Mouse (Mus musculus) CH12.LX (cell line): ENCODE measurements around the gene Nup62. TPM values are rescaled to one million over a fixed set of nuclear protein-coding genes. Genes with fewer than 3 reads are reported as not detected.

Experiments used
- DNase-seq: peaks from one replicate; pipeline ENCODE4 v3.0.0-alpha.2; 2013; ENCODE audit errors: extremely low read depth
- H3K27ac ChIP-seq: 2 replicates; pipeline ENCODE4 v1.5.1; 2012; ENCODE audit warnings: low read depth, mild to moderate bottlenecking, control low read depth, moderate library complexity; ENCODE audit not compliant: insufficient read depth
- H3K27me3 ChIP-seq: replicated peaks from 2 replicates; pipeline ENCODE3; 2012; ENCODE audit warnings: inconsistent platforms
- H3K36me3 ChIP-seq, 2 experiments: replicated peaks in 1 of 2; 2 replicates each; pipeline versions ENCODE3 to v1.6.1; 2012; ENCODE audit warnings: inconsistent platforms in 1 of 2, low read length in 1 of 2, mild to moderate bottlenecking in 1 of 2, mixed read lengths in 1 of 2, moderate library complexity in 1 of 2; ENCODE audit not compliant: control insufficient read depth in 1 of 2, insufficient read depth in 1 of 2
- H3K4me1 ChIP-seq, 2 experiments: 2 replicates each; pipeline ENCODE4 v1.6.1; 2012; ENCODE audit warnings: inconsistent platforms in 1 of 2, moderate library complexity in 1 of 2; ENCODE audit not compliant: insufficient read depth in 2 of 2, control insufficient read depth in 1 of 2
- H3K4me2 ChIP-seq: 2 replicates; pipeline ENCODE4 v1.6.1; 2012; ENCODE audit warnings: low read depth, mild to moderate bottlenecking, control low read depth; ENCODE audit not compliant: poor library complexity, insufficient read depth, severe bottlenecking
- H3K4me3 ChIP-seq, 3 experiments: fragments of 150-350 bp in 1 of 3; sonication (generic) in 1 of 3; replicated peaks in 1 of 3; 2 replicates each; pipeline versions ENCODE3 to v1.5.1; 2011 to 2012; ENCODE audit warnings: low read depth in 2 of 3, low read length in 2 of 3, mild to moderate bottlenecking in 2 of 3, moderate library complexity in 2 of 3, control low read depth in 1 of 3, improper control_type of control experiment in 1 of 3, inconsistent platforms in 1 of 3, mixed read lengths in 1 of 3; ENCODE audit not compliant: poor library complexity in 1 of 3
- H3K79me2 ChIP-seq: replicated peaks from 2 replicates; pipeline ENCODE4 v1.6.1; 2012; ENCODE audit warnings: mild to moderate bottlenecking, moderate library complexity; ENCODE audit not compliant: control insufficient read depth, poor library complexity, insufficient read depth, severe bottlenecking; ENCODE audit errors: extremely low read depth
- H3K9ac ChIP-seq: 2 replicates; pipeline ENCODE4 v1.6.1; 2012; ENCODE audit warnings: low read depth, mild to moderate bottlenecking, control low read depth, moderate library complexity; ENCODE audit not compliant: insufficient read depth
- H3K9me3 ChIP-seq: replicated peaks from 2 replicates; pipeline ENCODE3; 2012; ENCODE audit warnings: low read length, inconsistent platforms, mixed read lengths
- CHD2 ChIP-seq: IDR thresholded peaks from 2 replicates; pipeline ENCODE4 v1.6.1; 2011; ENCODE audit warnings: low read length, improper control_type of control experiment
- CTCF ChIP-seq, 2 experiments: IDR thresholded peaks in 1 of 2; conservative IDR thresholded peaks in 1 of 2; 2 replicates each; pipeline ENCODE4 v1.5.1; 2011 to 2012; ENCODE audit warnings: low read depth in 2 of 2, low read length in 2 of 2, improper control_type of control experiment in 1 of 2, inconsistent platforms in 1 of 2, mild to moderate bottlenecking in 1 of 2, moderate library complexity in 1 of 2
- E2F4 ChIP-seq: IDR thresholded peaks from 2 replicates; pipeline ENCODE4 v1.6.1; 2011; ENCODE audit warnings: low read depth, low read length, improper control_type of control experiment; ENCODE audit not compliant: insufficient replicate concordance
- ELF1 ChIP-seq: IDR thresholded peaks from 2 replicates; pipeline ENCODE4 v1.6.1; 2014; ENCODE audit warnings: low read depth, mild to moderate bottlenecking, inconsistent platforms, low read length, improper control_type of control experiment
- EP300 ChIP-seq: IDR thresholded peaks from 2 replicates; pipeline ENCODE4 v1.6.1; 2011; ENCODE audit warnings: low read length, improper control_type of control experiment
- ETS1 ChIP-seq: conservative IDR thresholded peaks from 2 replicates; pipeline ENCODE4 v1.6.1; 2012; ENCODE audit warnings: low read depth, mild to moderate bottlenecking, inconsistent platforms, low read length, improper control_type of control experiment, moderate library complexity
- GABPA ChIP-seq: IDR thresholded peaks from 2 replicates; pipeline ENCODE4 v1.6.1; 2012; ENCODE audit warnings: low read depth, low read length, improper control_type of control experiment, inconsistent platforms; ENCODE audit not compliant: insufficient replicate concordance
- IRF4 ChIP-seq: IDR thresholded peaks from 2 replicates; pipeline ENCODE4 v1.6.1; 2014; ENCODE audit warnings: low read depth, mild to moderate bottlenecking, inconsistent platforms, low read length, improper control_type of control experiment
- JUN ChIP-seq: IDR thresholded peaks from 2 replicates; pipeline ENCODE4 v1.6.1; 2011; ENCODE audit warnings: low read depth, mild to moderate bottlenecking, low read length, improper control_type of control experiment, moderate library complexity; ENCODE audit not compliant: insufficient read depth
- KAT2A ChIP-seq: IDR thresholded peaks from 2 replicates; pipeline ENCODE4 v1.6.1; 2012; ENCODE audit warnings: low read length, improper control_type of control experiment, inconsistent platforms; ENCODE audit not compliant: insufficient replicate concordance
- MAFK ChIP-seq: IDR thresholded peaks from 2 replicates; pipeline ENCODE4 v1.6.1; 2011; ENCODE audit warnings: low read length, improper control_type of control experiment; ENCODE audit not compliant: insufficient replicate concordance
- MAZ ChIP-seq: IDR thresholded peaks from 2 replicates; pipeline ENCODE4 v1.6.1; 2012; ENCODE audit warnings: low read depth, mild to moderate bottlenecking, inconsistent platforms, low read length, improper control_type of control experiment, moderate library complexity
- MXI1 ChIP-seq: IDR thresholded peaks from 2 replicates; pipeline ENCODE4 v1.6.1; 2011; ENCODE audit warnings: mild to moderate bottlenecking, low read depth, low read length, improper control_type of control experiment
- MYC ChIP-seq: IDR thresholded peaks from 2 replicates; pipeline ENCODE4 v1.6.1; 2011; ENCODE audit warnings: low read depth, mild to moderate bottlenecking, improper control_type of control experiment, low read length
- NELFE ChIP-seq: IDR thresholded peaks from 2 replicates; pipeline ENCODE4 v1.6.1; 2011; ENCODE audit warnings: low read depth, low read length, improper control_type of control experiment
- NRF1 ChIP-seq: IDR thresholded peaks from 2 replicates; pipeline ENCODE4 v1.6.1; 2014; ENCODE audit warnings: low read depth, mild to moderate bottlenecking, inconsistent platforms, low read length, improper control_type of control experiment, moderate library complexity
- PAX5 ChIP-seq: IDR thresholded peaks from 2 replicates; pipeline ENCODE4 v1.6.1; 2012; ENCODE audit warnings: low read length, inconsistent platforms, mixed read lengths
- POLR2AphosphoS2 ChIP-seq: IDR thresholded peaks from 2 replicates; pipeline ENCODE4 v1.6.1; 2011; ENCODE audit warnings: low read depth, low read length, improper control_type of control experiment
- RAD21 ChIP-seq: IDR thresholded peaks from 2 replicates; pipeline ENCODE4 v1.6.1; 2011; ENCODE audit warnings: low read depth, mild to moderate bottlenecking, low read length, improper control_type of control experiment, moderate library complexity
- RCOR1 ChIP-seq: conservative IDR thresholded peaks from 2 replicates; pipeline ENCODE4 v1.6.1; 2012; ENCODE audit warnings: low read depth, mild to moderate bottlenecking, inconsistent platforms, low read length, improper control_type of control experiment
- TBP ChIP-seq: conservative IDR thresholded peaks from 2 replicates; pipeline ENCODE4 v1.6.1; 2011; ENCODE audit warnings: low read depth, low read length, improper control_type of control experiment
- UBTF ChIP-seq: IDR thresholded peaks from 2 replicates; pipeline ENCODE4 v1.6.1; 2012; ENCODE audit warnings: low read depth, mild to moderate bottlenecking, inconsistent platforms, low read length, improper control_type of control experiment, moderate library complexity
- USF1 ChIP-seq: IDR thresholded peaks from 2 replicates; pipeline ENCODE4 v1.6.1; 2014; ENCODE audit warnings: low read depth, mild to moderate bottlenecking, inconsistent platforms, low read length, improper control_type of control experiment
- ZC3H11A ChIP-seq: IDR thresholded peaks from 2 replicates; pipeline ENCODE4 v1.6.1; 2012; ENCODE audit warnings: low read depth, mild to moderate bottlenecking, inconsistent platforms, low read length, improper control_type of control experiment
- ZKSCAN1 ChIP-seq: IDR thresholded peaks from 2 replicates; pipeline ENCODE4 v1.6.1; 2012; ENCODE audit warnings: low read depth, inconsistent platforms, low read length, improper control_type of control experiment, borderline replicate concordance
- ZMIZ1 ChIP-seq: IDR thresholded peaks from 2 replicates; pipeline ENCODE4 v1.6.1; 2012; ENCODE audit warnings: low read depth, mild to moderate bottlenecking, inconsistent platforms, low read length, improper control_type of control experiment
- ZNF384 ChIP-seq: IDR thresholded peaks from 2 replicates; pipeline ENCODE4 v1.6.1; 2012; ENCODE audit warnings: low read depth, low read length, improper control_type of control experiment, inconsistent platforms
- dilution Hi-C: fragments of 300-500 bp; cut with MboI; formaldehyde crosslinking; loops from 2 replicates; pipeline ENCODE4 v1.14.3; 2020; ENCODE audit warnings: low sequenced_read_pairs; ENCODE audit not compliant: extremely low pct_unique_long_range_greater_than_20kb, extremely low pct_ligation_motif_present
- in situ Hi-C: fragments of 300-500 bp; cut with MboI; formaldehyde crosslinking; loops from 3 replicates; pipeline ENCODE4 v1.14.3; 2019; ENCODE audit warnings: low sequenced_read_pairs, low pct_ligation_motif_present, low pct_unique_long_range_greater_than_20kb, mixed read lengths
- polyA plus RNA-seq: library from polyadenylated mRNA; unstranded; fragments of >175 nt; gene quantifications from 2 replicates; pipeline ENCODE4 v1.2.1, GENCODE M21; 2012; ENCODE audit warnings: low read depth; ENCODE audit not compliant: insufficient read length
- total RNA-seq, 2 experiments: library from RNA; depleted of rRNA; stranded (reverse); fragments of 300-350 nt in 1 of 2; fragments of >200 nt in 1 of 2; gene quantifications; 2 replicates each; pipeline ENCODE4 v1.2.3; 2012 to 2014

Nup62 gene
- total and polyA plus RNA-seq, 3 experiments, result 93.3 to 151 (median 101) TPM

DNA sequence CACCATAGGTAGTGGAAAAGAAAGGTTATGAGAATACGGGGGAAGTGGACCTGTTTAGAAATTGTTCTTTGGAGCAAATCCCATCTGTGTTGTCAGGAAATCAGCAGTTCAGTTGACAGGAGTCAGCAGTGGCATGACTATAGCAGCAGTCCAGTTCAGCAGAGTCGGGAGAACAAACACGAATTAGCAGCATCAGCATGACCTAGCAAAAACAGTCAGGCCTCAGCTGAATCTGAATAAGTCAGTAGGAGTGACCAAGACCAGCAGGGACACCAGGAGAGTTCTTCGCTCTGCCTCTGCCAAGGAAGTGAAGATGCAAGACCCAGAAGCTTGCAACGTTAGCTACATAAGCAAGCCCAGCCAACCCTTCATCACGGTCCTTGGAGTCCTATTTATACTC, 23.1 kb upstream of the Nup62 start:
- in situ Hi-C loops (loop anchor here (25.0 kb wide), 1 partner anchor 1380 kb away; the partner anchor contains the start of gene Siglecg), dilution Hi-C loops (no loop called here)
- Histone ChIP-seq H3K9me3 (peaks cover 14% of the 10 kb centered on the region), H3K4me1 (0 out of 4 replicates have a peak, but pooled peaks cover 0 to 2% of the 10 kb centered on the region in 2 experiments), H3K4me2 (no peak overlapping the region), H3K79me2 (no peaks in the 10 kb centered on the region), H3K4me3 (no peak overlapping the region), H3K27me3 (peaks cover 1% of the 10 kb centered on the region), H3K27ac (no peak overlapping the region), H3K9ac (no peak overlapping the region), H3K36me3 (no peaks in the 10 kb centered on the region)
- DNase-seq, result no peak
- TF ChIP-seq RCOR1, result no peak
- TF ChIP-seq MXI1, result no peak
- no peak for TF ChIP-seq UBTF
- TF ChIP-seq PAX5, result no peak
- TF ChIP-seq IRF4, result no peak
- no peak for TF ChIP-seq E2F4
- no peak for TF ChIP-seq ELF1
- no peak for TF ChIP-seq TBP
- TF ChIP-seq ZKSCAN1, result no peak
- no peak for TF ChIP-seq USF1
- no peak for TF ChIP-seq ZNF384
- no peak for TF ChIP-seq NELFE
- no peak for TF ChIP-seq NRF1
- no peak for TF ChIP-seq MAZ
- no peak for TF ChIP-seq MAFK
- TF ChIP-seq EP300, result no peak
- no peak for TF ChIP-seq ZMIZ1
- TF ChIP-seq MYC, result no peak
- TF ChIP-seq ZC3H11A, result no peak

DNA sequence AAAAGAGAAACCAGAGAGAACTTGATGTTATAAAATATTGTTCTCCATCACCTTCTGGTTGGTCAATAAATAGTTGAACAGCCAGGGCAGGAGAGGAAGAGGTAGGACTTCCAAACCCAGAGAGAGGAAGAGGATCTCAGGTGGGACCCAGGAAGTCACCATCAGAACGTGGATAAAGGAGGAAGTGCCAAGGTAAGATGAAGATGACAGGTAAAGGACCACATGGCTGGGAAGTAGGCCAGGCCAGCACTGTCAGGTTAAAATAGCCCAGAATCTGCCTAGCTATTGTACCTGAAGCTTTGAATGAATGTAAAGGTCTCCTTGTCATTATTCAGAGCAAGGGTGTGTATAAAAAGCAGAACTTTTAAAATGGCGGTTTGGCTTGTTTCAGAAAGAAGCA, 7.0 kb upstream of the Nup62 start:
- Histone ChIP-seq H3K36me3 (peaks cover 35 to 43% of the 10 kb centered on the region in 2 experiments), H3K9me3 (no peaks in the 10 kb centered on the region), H3K79me2 (peaks cover 5% of the 10 kb centered on the region; the same call in 1 of the 2 replicates), H3K4me3 (no peak overlapping the region), H3K4me1 (peaks cover 6 to 10% of the 10 kb centered on the region in 2 experiments), H3K9ac (no peak overlapping the region), H3K4me2 (no peak overlapping the region), H3K27me3 (no peaks in the 10 kb centered on the region), H3K27ac (no peak overlapping the region)
- no peak for DNase-seq
- TF ChIP-seq EP300 (no peak), PAX5 (no peak), CTCF (conservative IDR thresholded peaks at IDR 0.05 in 1 of 2, IDR thresholded peaks at IDR 0.05 in 1 of 2; ENCODE audit: low read depth in 2 of 2, low read length in 2 of 2) (no peak), RAD21 (no peak), E2F4 (no peak), ETS1 (no peak), ZNF384 (no peak), GABPA (no peak), POLR2AphosphoS2 (no peak), RCOR1 (no peak), MYC (no peak), NELFE (no peak), KAT2A (no peak), MXI1 (no peak), JUN (no peak), CHD2 (no peak), UBTF (no peak)
- in situ Hi-C loops (no loop called here), dilution Hi-C loops (no loop called here)
